Mouse (Mus musculus) embryonic facial prominence, embryonic 10.5 days (tissue): ENCODE data around the gene Qsox2. TPM values are rescaled to one million over a fixed set of nuclear protein-coding genes. Genes with fewer than 3 reads are reported as not detected.
A peak's percentile ranks its signal among the peaks of the same experiment; 100 is the strongest.

Experiments used
- DNase-seq: peaks from one replicate; pipeline ENCODE4 v3.0.0-alpha.2; 2017; ENCODE audit warnings: low spot score
- H3K27ac ChIP-seq: fragments of 300-500 bp; sonication (generic); replicated peaks from 2 replicates; pipeline ENCODE4 v1.5.1; 2016; ENCODE audit warnings: mild to moderate bottlenecking
- H3K27me3 ChIP-seq: fragments of 300-500 bp; sonication (generic); replicated peaks from 2 replicates; pipeline ENCODE4 v1.6.1; 2016; ENCODE audit warnings: low read depth, mild to moderate bottlenecking; ENCODE audit not compliant: poor library complexity, severe bottlenecking
- H3K36me3 ChIP-seq: fragments of 300-500 bp; sonication (generic); replicated peaks from 2 replicates; pipeline ENCODE4 v1.6.1; 2016; ENCODE audit warnings: mild to moderate bottlenecking, moderate library complexity
- H3K4me1 ChIP-seq: fragments of 300-500 bp; sonication (generic); 2 replicates; pipeline ENCODE4 v1.6.1; 2016
- H3K4me3 ChIP-seq: fragments of 300-500 bp; sonication (generic); 2 replicates; pipeline ENCODE4 v1.5.1; 2016; ENCODE audit warnings: mild to moderate bottlenecking, moderate library complexity
- H3K9me3 ChIP-seq: fragments of 300-500 bp; sonication (generic); 2 replicates; pipeline ENCODE4 v1.6.1; 2016; ENCODE audit warnings: mild to moderate bottlenecking
- WGBS: fragments of 180-500 bp; shearing (Covaris S2); methylation state at CpG from one replicate; pipeline ENCODE4 v1.1.7; 2016; 5-methylcytosine and 5-hydroxymethylcytosine counted together
- polyA plus RNA-seq: library from polyadenylated mRNA; unstranded; fragments of >200 nt; fragmentation: Nextera tagmentation; extraction: Ambion mirVana; gene quantifications from 2 replicates; pipeline ENCODE4 v1.2.1, GENCODE M21; 2016

The Qsox2 gene
- polyA plus RNA-seq, 1 experiment from 2014 or later = 15.7 TPM

DNA sequence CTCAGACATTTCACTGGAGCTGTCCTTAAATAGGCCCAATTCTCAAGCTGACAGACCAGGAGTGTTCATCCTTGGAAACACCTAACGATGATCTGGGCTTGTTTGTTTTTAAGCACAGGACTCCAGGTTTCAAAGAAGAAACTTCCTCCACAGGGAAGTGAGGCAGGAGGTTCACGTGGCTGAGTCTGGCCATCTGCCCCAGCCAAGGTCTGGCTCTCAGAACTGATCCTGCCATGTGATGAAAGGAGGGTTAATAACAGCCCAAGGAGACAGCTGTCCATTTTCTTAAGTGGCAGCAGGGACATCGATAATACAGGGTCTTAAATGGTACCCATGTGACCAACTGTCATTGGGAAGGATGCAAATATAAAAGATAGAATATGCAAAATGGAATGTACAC lies 27.8 kb downstream of the Qsox2 start:
- no peak for DNase-seq
- 79% methylated on average over 3 of the region's 3 CpGs for WGBS
- Histone ChIP-seq H3K4me1 (peaks cover 26% of the 10 kb centered on the region), H3K9me3 (no peaks in the 10 kb centered on the region), H3K27me3 (peaks cover 42% of the 10 kb centered on the region), H3K36me3 (peaks cover 53% of the 10 kb centered on the region), H3K4me3 (no peak overlapping the region), H3K27ac (no peak overlapping the region)

GRCm38 (mm10) chr2:26208126-26208789 lies 29.1 kb downstream of the Qsox2 start, which contains the start of gene Lhx3:
Gene Lhx3 (minus strand): TSS chr2:26208289.
- 4% methylated on average over 19 of the region's 19 CpGs for WGBS
- H3K4me3 ChIP-seq = no peak within 1 kb of the TSS

DNA sequence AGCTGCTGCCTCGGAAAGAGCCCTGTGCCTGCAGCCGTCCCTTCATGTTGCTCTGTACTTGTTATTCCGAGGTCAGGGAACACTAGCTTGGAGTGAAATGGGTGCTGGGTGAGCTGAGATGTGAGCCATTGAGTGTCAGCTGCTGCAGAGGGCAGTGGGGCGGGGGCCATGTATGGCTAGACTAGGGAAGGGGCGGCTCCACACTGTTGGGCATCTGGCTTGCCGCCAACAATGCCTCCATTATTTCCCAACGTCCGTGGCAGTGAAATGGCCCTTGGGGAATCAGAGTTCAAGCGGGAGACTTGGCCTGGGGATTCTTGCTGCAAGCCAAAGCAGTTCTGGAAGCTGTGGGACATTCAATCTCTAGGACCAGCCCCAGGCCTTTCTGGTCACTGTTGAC lies 29.8 kb downstream of the Qsox2 start:
- Histone ChIP-seq H3K4me1 (peaks cover 32% of the 10 kb centered on the region), H3K9me3 (no peaks in the 10 kb centered on the region), H3K27ac (no peak overlapping the region), H3K4me3 (no peak overlapping the region), H3K27me3 (peaks cover 62% of the 10 kb centered on the region), H3K36me3 (peaks cover 34% of the 10 kb centered on the region)
- 7% methylated on average over 9 of the region's 9 CpGs for WGBS
- no peak for DNase-seq

More at GRCm38 (mm10) chr2:26208126-26208789, 29.1 kb downstream of the Qsox2 start, which contains the start of gene Lhx3:
- Histone ChIP-seq H3K27me3 (peaks cover 55% of the 10 kb centered on the region), H3K36me3 (peaks cover 40% of the 10 kb centered on the region), H3K4me1 (peaks cover 26% of the 10 kb centered on the region), H3K27ac (no peak within 1 kb of the TSS), H3K9me3 (no peaks in the 10 kb centered on the region)
- peak; percentile 95 for DNase-seq

DNA sequence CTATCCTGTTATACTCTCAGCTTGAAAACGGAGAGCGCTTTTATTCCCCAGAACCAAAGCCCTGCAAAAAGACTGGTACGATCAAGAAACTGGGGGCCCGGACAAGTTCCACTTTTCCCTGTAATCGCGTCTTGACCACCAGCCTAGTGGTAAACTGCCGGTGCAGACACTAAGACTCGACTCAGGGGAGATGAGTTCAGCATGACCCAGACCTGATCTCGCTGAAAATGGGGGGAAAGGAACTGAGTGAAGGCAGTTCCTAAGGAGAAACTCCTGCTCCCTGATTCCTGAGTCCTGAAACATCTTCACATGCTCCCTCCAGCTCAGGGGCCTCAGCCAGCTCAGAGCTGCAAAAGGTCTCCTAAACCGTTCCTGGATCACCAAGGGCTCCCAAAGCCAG lies 31.6 kb downstream of the Qsox2 start:
- WGBS = 9% methylated on average over 10 of the region's 10 CpGs
- H3K27me3 ChIP-seq = peaks cover 80% of the 10 kb centered on the region
- no peak for DNase-seq
- H3K27ac ChIP-seq = no peak overlapping the region
- H3K4me3 ChIP-seq = no peak overlapping the region
- peaks cover 40% of the 10 kb centered on the region for H3K4me1 ChIP-seq
- no peaks in the 10 kb centered on the region for H3K9me3 ChIP-seq
- peaks cover 16% of the 10 kb centered on the region for H3K36me3 ChIP-seq

DNA sequence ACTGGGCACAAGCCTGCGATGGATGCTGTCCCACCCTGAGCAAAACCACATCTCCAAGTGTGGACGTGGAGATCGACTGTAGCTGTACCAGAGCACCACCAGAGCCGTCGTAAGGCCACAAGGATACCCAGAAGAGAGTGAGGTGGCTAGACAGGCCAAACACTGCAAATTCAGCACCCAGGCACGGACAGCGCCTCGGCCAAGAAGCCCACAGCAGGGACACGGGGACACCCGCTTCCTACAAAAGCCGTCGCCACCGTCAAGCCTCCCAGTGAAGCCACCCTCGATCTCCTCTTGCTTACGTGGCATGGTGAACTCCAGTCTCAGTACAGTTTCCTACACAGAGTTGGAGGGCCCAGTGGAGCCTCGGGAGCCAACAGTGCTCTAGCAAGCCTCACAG lies 32.2 kb downstream of the Qsox2 start:
- peak; percentile 81 for DNase-seq
- 2% methylated on average over 16 of the region's 16 CpGs for WGBS

DNA sequence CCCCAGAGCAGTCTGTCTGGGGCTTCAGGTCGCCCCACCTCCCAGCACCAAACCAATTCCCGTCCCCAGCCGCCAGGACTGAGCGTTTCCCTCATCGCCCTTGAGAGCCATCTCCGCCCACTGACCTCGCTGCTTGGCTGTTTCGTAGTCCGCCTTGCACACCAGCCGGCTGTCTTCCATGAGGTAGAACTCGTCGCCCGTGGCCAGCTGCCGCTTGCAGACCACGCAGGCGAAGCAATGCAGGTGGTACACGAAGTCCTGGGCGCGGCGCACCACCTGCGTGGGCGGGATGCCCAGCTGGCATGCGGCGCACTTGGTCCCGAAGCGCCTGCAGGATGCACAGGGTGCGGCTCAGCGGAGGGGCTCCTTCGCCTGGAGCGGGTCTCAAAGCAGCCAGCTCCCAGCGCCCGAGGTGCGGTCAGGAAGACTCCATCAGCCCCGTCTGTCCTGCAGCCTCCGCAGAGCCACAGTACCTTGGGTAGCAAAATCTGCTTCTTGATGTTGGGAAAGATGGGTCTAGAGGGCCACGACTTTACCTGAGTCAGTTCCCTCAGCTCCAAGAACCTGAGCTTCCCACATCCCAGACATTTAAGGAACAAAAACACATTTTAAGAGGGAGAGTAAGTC lies 34.4 kb downstream of the Qsox2 start:
- H3K4me3 ChIP-seq = peak overlapping the region; percentile 38; the same call in 1 of the 2 replicates
- H3K27me3 ChIP-seq = peaks cover 100% of the 10 kb centered on the region
- H3K4me1 ChIP-seq = peaks cover 51% of the 10 kb centered on the region
- H3K27ac ChIP-seq = no peak overlapping the region
- 1% methylated on average over 36 of the region's 36 CpGs for WGBS
- no peaks in the 10 kb centered on the region for H3K36me3 ChIP-seq
- no peaks in the 10 kb centered on the region for H3K9me3 ChIP-seq
- peak; percentile 45 for DNase-seq

More for the DNA sequence above, 32.2 kb downstream of the Qsox2 start:
- peaks cover 86% of the 10 kb centered on the region for H3K27me3 ChIP-seq
- H3K36me3 ChIP-seq = peaks cover 9% of the 10 kb centered on the region
- H3K4me3 ChIP-seq = no peak overlapping the region
- H3K4me1 ChIP-seq = peaks cover 40% of the 10 kb centered on the region
- H3K9me3 ChIP-seq = no peaks in the 10 kb centered on the region
- H3K27ac ChIP-seq = no peak overlapping the region

- Histone ChIP-seq H3K4me1 (peaks cover 46% of the 10 kb centered on the region), H3K9me3 (no peaks in the 10 kb centered on the region), H3K36me3 (no peaks in the 10 kb centered on the region), H3K27me3 (peaks cover 100% of the 10 kb centered on the region), H3K4me3 (peak overlapping the region; percentile 38), H3K27ac (no peak overlapping the region)
- under 1% methylated on average over 77 of the region's 77 CpGs for WGBS
- DNase-seq = peak; percentile 52
These were observed 35.1 kb downstream of the Qsox2 start for GRCm38 (mm10) chr2:26201926-26202848.

GRCm38 (mm10) chr2:26198488-26198887 lies 38.8 kb downstream of the Qsox2 start:
- H3K36me3 ChIP-seq = no peaks in the 10 kb centered on the region
- under 1% methylated on average over 10 of the region's 10 CpGs for WGBS
- H3K9me3 ChIP-seq = no peaks in the 10 kb centered on the region
- H3K4me3 ChIP-seq = peak overlapping the region; percentile 15
- peaks cover 99% of the 10 kb centered on the region for H3K27me3 ChIP-seq
- H3K27ac ChIP-seq = no peak overlapping the region
- H3K4me1 ChIP-seq = peaks cover 45% of the 10 kb centered on the region
- peak; percentile 45 for DNase-seq

- WGBS = 31% methylated on average over 7 of the region's 7 CpGs
- Histone ChIP-seq H3K27me3 (peaks cover 96% of the 10 kb centered on the region), H3K36me3 (no peaks in the 10 kb centered on the region), H3K9me3 (no peaks in the 10 kb centered on the region), H3K4me3 (no peak overlapping the region), H3K4me1 (peaks cover 42% of the 10 kb centered on the region), H3K27ac (no peak overlapping the region)
- DNase-seq = no peak
These were observed 42.6 kb downstream of the Qsox2 start for GRCm38 (mm10) chr2:26194552-26195339.

DNA sequence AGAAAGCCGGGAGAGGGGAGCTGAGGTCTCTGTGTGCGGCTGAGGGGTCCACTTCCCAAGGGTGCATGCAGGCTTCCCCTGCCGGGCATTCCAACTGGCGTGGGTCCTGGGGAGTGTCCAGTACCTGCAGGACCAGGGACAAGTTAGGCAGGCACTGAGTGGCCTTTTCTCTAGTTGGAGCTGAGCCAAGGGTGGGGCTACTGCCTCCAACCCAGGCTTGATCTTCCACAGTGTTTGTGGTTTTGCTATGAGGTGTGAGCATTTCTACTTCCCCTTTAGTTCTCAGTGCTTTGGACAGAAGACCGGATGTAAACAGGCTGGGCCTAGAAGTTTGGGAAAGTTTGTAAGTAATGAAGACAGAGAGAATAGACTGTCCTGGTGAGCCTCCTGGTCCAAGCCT lies 48.8 kb downstream of the Qsox2 start:
- Histone ChIP-seq H3K27ac (no peak overlapping the region), H3K4me3 (no peak overlapping the region), H3K4me1 (peaks cover 28% of the 10 kb centered on the region), H3K9me3 (no peaks in the 10 kb centered on the region), H3K36me3 (no peaks in the 10 kb centered on the region), H3K27me3 (peaks cover 70% of the 10 kb centered on the region)
- no peak for DNase-seq
- 71% methylated on average over 5 of the region's 5 CpGs for WGBS

GRCm38 (mm10) chr2:26184352-26184751 lies 53.0 kb downstream of the Qsox2 start:
- 60% methylated on average over 3 of the region's 3 CpGs for WGBS
- H3K9me3 ChIP-seq = no peaks in the 10 kb centered on the region
- H3K27ac ChIP-seq = no peak overlapping the region
- H3K4me3 ChIP-seq = no peak overlapping the region
- H3K4me1 ChIP-seq = peaks cover 21% of the 10 kb centered on the region
- DNase-seq = no peak
- no peaks in the 10 kb centered on the region for H3K36me3 ChIP-seq
- H3K27me3 ChIP-seq = peaks cover 41% of the 10 kb centered on the region

DNA sequence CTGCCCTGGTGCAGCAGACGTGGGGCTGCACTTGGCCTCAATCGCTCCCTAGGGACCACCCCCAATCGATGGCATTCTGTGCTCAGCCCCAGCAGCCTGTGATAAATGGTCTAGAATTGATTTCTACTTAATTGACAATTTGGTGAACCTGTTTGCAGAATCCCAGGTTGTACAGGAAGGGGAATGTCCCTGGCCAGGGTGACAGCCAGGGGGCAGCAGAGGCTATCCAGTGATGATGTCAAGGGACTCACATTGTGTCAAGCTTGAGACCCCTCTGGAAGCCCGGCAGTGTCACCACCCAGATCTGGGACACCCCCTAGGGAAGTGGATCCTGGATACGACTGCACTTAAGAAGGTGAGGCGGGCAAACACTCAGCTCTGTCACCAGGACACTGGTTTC lies 54.7 kb downstream of the Qsox2 start:
- Histone ChIP-seq H3K4me3 (no peak overlapping the region), H3K4me1 (peaks cover 21% of the 10 kb centered on the region), H3K27me3 (peaks cover 28% of the 10 kb centered on the region), H3K36me3 (no peaks in the 10 kb centered on the region), H3K9me3 (no peaks in the 10 kb centered on the region), H3K27ac (no peak overlapping the region)
- DNase-seq = peak; percentile 64
- WGBS = 14% methylated on average over 6 of the region's 6 CpGs
